Mouse (Mus musculus) c-Kit-negative CD71-positive TER-119-positive erythroid progenitor cells, embryonic 14.5 days (primary cell): ENCODE results near the gene Sult1d1.
"Not testable (repeated sequence)": the region's sequence is repeated elsewhere in the genome, so short reads cannot be mapped to it uniquely, and the experiment has no call there.

Experiments used
- DNase-seq: peaks from one replicate; pipeline ENCODE4 v3.0.0-alpha.2; 2013; ENCODE audit warnings: low read depth, low spot score

The Sult1d1 gene

GRCm38 (mm10) chr5:87568845-87569244 is at the start of gene Sult1d1:
Gene Sult1d1 (minus strand): TSS chr5:87569027.
- DNase-seq = no peak

- DNase-seq = no peak
These were observed 46.2 kb upstream of the Sult1d1 start for GRCm38 (mm10) chr5:87615128-87615390.

- DNase-seq = no peak
These were observed 45.7 kb upstream of the Sult1d1 start for GRCm38 (mm10) chr5:87614364-87615127.

- DNase-seq = no peak
These were observed 32.2 kb upstream of the Sult1d1 start for GRCm38 (mm10) chr5:87601018-87601417.

- DNase-seq = no peak
These were observed 29.1 kb upstream of the Sult1d1 start for GRCm38 (mm10) chr5:87597891-87598290.

- DNase-seq = no peak
These were observed 22.7 kb upstream of the Sult1d1 start, which contains the start of gene Sult1e1 for GRCm38 (mm10) chr5:87591494-87591893. Gene Sult1e1 (minus strand): TSS chr5:87591594.

- no peak for DNase-seq
These were observed 21.1 kb upstream of the Sult1d1 start for GRCm38 (mm10) chr5:87589916-87590315.

GRCm38 (mm10) chr5:87580389-87580788 is 11.6 kb upstream of the Sult1d1 start:
- no peak for DNase-seq

GRCm38 (mm10) chr5:87574174-87574573 is 5.3 kb upstream of the Sult1d1 start:
- no peak for DNase-seq

GRCm38 (mm10) chr5:87573490-87573889 is 4.7 kb upstream of the Sult1d1 start:
- no peak for DNase-seq

GRCm38 (mm10) chr5:87572781-87573180 is 4.0 kb upstream of the Sult1d1 start:
- no peak for DNase-seq

GRCm38 (mm10) chr5:87567306-87567705 is 1.5 kb downstream of the Sult1d1 start:
- no peak for DNase-seq

GRCm38 (mm10) chr5:87562966-87563365 is 5.9 kb downstream of the Sult1d1 start:
- DNase-seq = no peak

GRCm38 (mm10) chr5:87562526-87562925 is 6.3 kb downstream of the Sult1d1 start:
- no peak for DNase-seq

GRCm38 (mm10) chr5:87560145-87560544 is 8.7 kb downstream of the Sult1d1 start:
- DNase-seq = no peak

GRCm38 (mm10) chr5:87550935-87551334 is 17.9 kb downstream of the Sult1d1 start:
- no peak for DNase-seq

GRCm38 (mm10) chr5:87538111-87538510 is 30.7 kb downstream of the Sult1d1 start, which contains the start of gene Sult1b1:
Gene Sult1b1 (minus strand): TSS chr5:87538195.
- no peak for DNase-seq

GRCm38 (mm10) chr5:87535994-87536644 is 32.7 kb downstream of the Sult1d1 start:
- DNase-seq = no peak

- no peak for DNase-seq
These were observed 36.5 kb downstream of the Sult1d1 start for GRCm38 (mm10) chr5:87532288-87532687.

GRCm38 (mm10) chr5:87523561-87523960 is 45.3 kb downstream of the Sult1d1 start:
- DNase-seq = not testable (repeated sequence)

GRCm38 (mm10) chr5:87505776-87506458 is 62.9 kb downstream of the Sult1d1 start:
- DNase-seq = no peak
